ENCODE assay signal across 17 mouse cellular contexts in the genomic region with DNA sequence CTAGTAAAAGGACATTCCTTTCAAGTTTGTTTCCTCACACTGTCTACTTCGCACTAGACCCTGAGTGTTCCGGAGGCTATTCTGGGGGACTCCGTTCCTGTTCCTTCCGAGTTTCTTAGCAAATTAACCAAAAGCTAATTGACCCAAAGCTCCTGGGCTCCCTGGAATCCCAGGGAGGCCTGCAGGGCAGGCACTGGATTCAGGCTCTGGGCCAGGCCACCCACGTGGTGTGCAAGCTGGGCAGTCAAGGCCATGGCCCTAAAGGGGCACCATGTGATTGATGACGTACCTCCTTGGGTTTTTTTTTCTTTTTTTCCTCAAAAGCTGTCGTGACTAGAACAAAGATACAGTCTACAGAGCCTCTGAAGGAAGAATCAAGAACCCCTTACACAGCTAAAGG.
DNase-seq lines count a peak whose midpoint lies in the region; ATAC-seq and TF ChIP-seq lines count a peak whose summit lies in the region.
"Had no signal": no experiment of that assay in that cellular context is flagged by ENCODE, and none has a peak within 500 bp of the region (broad histone marks: within the 10 kb centered on the region; RNA-seq: fewer than 3 reads in every experiment).

No protein-coding gene starts in this region.

- H3K4me2 ChIP-seq in kidney, embryonic 14.5 days (replicated peaks; ENCODE audit: low read depth, low read length): no peak overlapping the region
- H3K4me2 ChIP-seq in liver, postnatal 0 days (ENCODE audit: low read depth, low read length): no peak overlapping the region
- H3K4me2 ChIP-seq: limb, embryonic 12.5 days; lung, embryonic 15.5 days; midbrain, embryonic 12.5 days; neural tube, embryonic 12.5 days had no signal

- ATAC-seq in kidney, embryonic 14.5 days (ENCODE audit: low FRiP score, low TSS enrichment): no peak; the same call in 1 of the 2 replicates
- ATAC-seq in liver, postnatal 0 days: no peak
- ATAC-seq: intestine, embryonic 16.5 days had no signal

- 25% methylated on average over 7 of the region's 7 CpGs for WGBS in kidney, embryonic 14.5 days
- 48% methylated on average over 7 of the region's 7 CpGs for WGBS in liver, postnatal 0 days (ENCODE audit: insufficient replicate concordance)

- no peak overlapping the region for H3K27ac ChIP-seq in kidney, embryonic 14.5 days (ENCODE audit: low read depth, low read length)
- no peak overlapping the region for H3K27ac ChIP-seq in liver, postnatal 0 days (ENCODE audit: low read depth)
- H3K27ac ChIP-seq: limb, embryonic 12.5 days; lung, embryonic 15.5 days; midbrain, embryonic 12.5 days; neural tube, embryonic 12.5 days had no signal

- no peaks in the 10 kb centered on the region for H3K36me3 ChIP-seq in kidney, embryonic 14.5 days (ENCODE audit: control insufficient read depth, insufficient read depth, low read length)
- H3K36me3 ChIP-seq in liver, postnatal 0 days (replicated peaks; ENCODE audit: insufficient read depth, low read length): no peaks in the 10 kb centered on the region
- H3K36me3 ChIP-seq: limb, embryonic 12.5 days; lung, embryonic 15.5 days; midbrain, embryonic 12.5 days; neural tube, embryonic 12.5 days had no signal

- DNase-seq in cerebellum, adult 18-20 months: peak; percentile 45 to 57
- DNase-seq in cerebellum, adult 8-10 months: no peak
- peak; percentile 37 for DNase-seq in kidney, adult 11 months
- peak; percentile 62 to 73 for DNase-seq in adrenal gland, postnatal 36 days
- DNase-seq in kidney, postnatal 14 days: peak; percentile 8
- no peak for DNase-seq in liver, postnatal 0 days
- DNase-seq in spleen, postnatal 4 days (ENCODE audit: low spot score in 2 of 2): no peak
- DNase-seq: cerebellum, adult 9-10 months; gastrocnemius, postnatal 25 days; layer of hippocampus, postnatal 36 days; thymus, postnatal 14 days had no signal

- H3K27me3 ChIP-seq in kidney, embryonic 14.5 days (ENCODE audit: control insufficient read depth, insufficient read depth, low read length): no peaks in the 10 kb centered on the region
- no peaks in the 10 kb centered on the region for H3K27me3 ChIP-seq in liver, postnatal 0 days (ENCODE audit: insufficient read depth, low read length)
- H3K27me3 ChIP-seq: limb, embryonic 12.5 days; lung, embryonic 15.5 days; midbrain, embryonic 12.5 days; neural tube, embryonic 12.5 days had no signal

- TF ChIP-seq EP300 in liver, postnatal 0 days (IDR thresholded peaks at IDR 0.05; ENCODE audit: low read depth): no peak

- TF ChIP-seq CTCF in liver, postnatal 0 days (IDR thresholded peaks at IDR 0.05; ENCODE audit: low read depth): no peak

- no peak overlapping the region for H3K4me3 ChIP-seq in kidney, embryonic 14.5 days (ENCODE audit: low read length)
- H3K4me3 ChIP-seq in liver, postnatal 0 days (ENCODE audit: low read depth, low read length): no peak overlapping the region
- H3K4me3 ChIP-seq: limb, embryonic 12.5 days; lung, embryonic 15.5 days; midbrain, embryonic 12.5 days; neural tube, embryonic 12.5 days had no signal

- 0 out of 2 replicates have a peak, but pooled peaks cover 3% of the 10 kb centered on the region for H3K4me1 ChIP-seq in kidney, embryonic 14.5 days (ENCODE audit: control insufficient read depth, insufficient read depth, low read length)
- no peaks in the 10 kb centered on the region for H3K4me1 ChIP-seq in liver, postnatal 0 days (ENCODE audit: insufficient read depth)
- H3K4me1 ChIP-seq: limb, embryonic 12.5 days; lung, embryonic 15.5 days; midbrain, embryonic 12.5 days; neural tube, embryonic 12.5 days had no signal

- H3K9ac ChIP-seq in kidney, embryonic 14.5 days (ENCODE audit: low read depth, low read length): no peak overlapping the region
- H3K9ac ChIP-seq in liver, postnatal 0 days (replicated peaks): no peak overlapping the region
- H3K9ac ChIP-seq: limb, embryonic 12.5 days; lung, embryonic 15.5 days; midbrain, embryonic 12.5 days; neural tube, embryonic 12.5 days had no signal

- no peaks in the 10 kb centered on the region for H3K9me3 ChIP-seq in kidney, embryonic 14.5 days (ENCODE audit: control insufficient read depth, low read length)
- H3K9me3 ChIP-seq in liver, postnatal 0 days (ENCODE audit: low read length): no peaks in the 10 kb centered on the region
- H3K9me3 ChIP-seq: limb, embryonic 12.5 days; lung, embryonic 15.5 days; midbrain, embryonic 12.5 days; neural tube, embryonic 12.5 days had no signal

Comparison
In these comparisons a context has a peak if more than half of its experiments do, and no peak if none do; other contexts are left out.
1. DNase-seq: peak in cerebellum, adult 18-20 months (2 of 2), kidney, adult 11 months (single experiment), adrenal gland, postnatal 36 days (2 of 2) and kidney, postnatal 14 days (single experiment); none in cerebellum, adult 8-10 months (single experiment), liver, postnatal 0 days (single experiment) and spleen, postnatal 4 days (0 of 2).